Mouse (Mus musculus): ENCODE results near the gene Dab1. TPM values are rescaled to one million over a fixed set of nuclear protein-coding genes. Genes with fewer than 3 reads are reported as not detected.

The Dab1 gene
- polyA plus RNA-seq, 1 experiment = not detected

DNA sequence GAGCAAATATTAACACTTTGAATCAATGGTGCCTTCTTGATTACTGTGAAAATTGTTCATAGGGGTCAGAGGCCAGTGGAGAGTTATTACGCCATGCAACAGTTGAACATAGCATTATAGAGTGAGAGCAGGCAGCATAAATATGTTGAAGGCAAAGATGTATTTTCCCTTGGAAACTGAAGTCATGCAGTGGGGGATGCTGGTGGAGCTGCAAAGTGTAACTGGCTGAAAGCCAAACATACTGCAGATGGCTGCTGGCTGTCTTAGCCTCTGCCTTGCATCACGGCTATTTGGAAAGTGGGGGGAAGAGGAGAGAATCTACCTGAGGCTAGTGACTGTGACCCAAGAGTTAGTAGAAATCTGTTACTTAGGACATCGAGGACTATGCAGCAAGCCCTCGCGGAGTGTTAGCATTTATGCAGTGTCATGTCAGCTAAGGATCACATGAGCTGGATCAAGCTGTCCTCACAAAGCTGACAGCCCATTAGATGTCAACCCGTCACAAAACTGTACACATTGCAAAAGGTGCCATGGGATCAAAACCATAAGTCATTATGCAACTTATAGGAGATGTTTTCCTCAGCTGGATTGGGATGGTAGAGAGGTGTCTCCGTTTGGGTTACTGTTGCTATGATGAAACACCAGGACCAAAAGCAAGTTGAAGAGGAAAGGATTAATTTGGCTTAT is 164.5 kb downstream of the Dab1 start:
- H3K27ac ChIP-seq (ENCODE audit: insufficient read depth, low read length) = no peak overlapping the region
- TF ChIP-seq POLR2A (IDR thresholded peaks at IDR 0.05; ENCODE audit: low read depth, low read length) = no peak
- no peak for TF ChIP-seq CTCF (IDR thresholded peaks at IDR 0.05; ENCODE audit: borderline replicate concordance, insufficient read depth, low read length)
- no peak overlapping the region for H3K4me3 ChIP-seq (ENCODE audit: insufficient read depth, low read length)
- H3K4me1 ChIP-seq (ENCODE audit: control insufficient read depth, insufficient read depth, low read length) = no peaks in the 10 kb centered on the region

DNA sequence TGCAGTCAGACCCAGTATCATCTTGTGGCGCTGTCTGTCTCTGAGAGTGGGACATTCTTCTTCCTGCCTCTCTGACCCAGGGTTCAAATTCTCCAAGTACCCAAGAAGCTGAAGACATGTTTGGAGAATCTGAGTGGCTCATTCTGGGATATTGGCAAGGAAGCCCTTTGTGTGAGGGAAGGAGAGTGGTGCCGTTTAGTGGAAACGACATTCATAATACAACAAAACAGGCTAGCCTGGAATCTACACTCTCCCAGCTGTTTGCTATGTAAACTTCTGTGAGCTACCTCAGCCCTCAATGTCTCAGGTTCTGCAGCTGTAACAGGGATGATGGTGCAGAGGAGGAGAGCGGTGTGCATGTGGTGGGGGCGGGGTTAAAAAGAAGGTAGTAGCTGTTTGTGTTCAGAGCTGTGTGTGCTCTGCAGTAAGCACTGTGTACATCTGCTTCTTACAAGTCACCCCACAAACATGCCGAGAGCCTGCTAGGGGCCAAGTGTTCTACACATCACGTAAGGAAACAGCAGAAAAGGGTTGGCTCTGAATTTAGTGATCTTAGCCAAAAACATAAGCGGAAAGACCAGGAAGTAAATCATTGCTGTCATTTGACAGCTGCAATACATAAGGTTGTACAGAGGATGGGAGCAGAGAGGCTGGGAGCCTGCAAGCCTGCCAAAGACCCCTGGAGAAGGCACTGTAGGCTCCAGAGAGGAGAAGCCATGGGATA is 174.6 kb downstream of the Dab1 start:
- no peaks in the 10 kb centered on the region for H3K4me1 ChIP-seq (ENCODE audit: control insufficient read depth, insufficient read depth, low read length)
- H3K4me3 ChIP-seq (ENCODE audit: insufficient read depth, low read length) = no peak overlapping the region
- TF ChIP-seq POLR2A (IDR thresholded peaks at IDR 0.05; ENCODE audit: low read depth, low read length) (no peak), CTCF (IDR thresholded peaks at IDR 0.05; ENCODE audit: borderline replicate concordance, insufficient read depth, low read length) (no peak)
- H3K27ac ChIP-seq (ENCODE audit: insufficient read depth, low read length) = no peak overlapping the region

DNA sequence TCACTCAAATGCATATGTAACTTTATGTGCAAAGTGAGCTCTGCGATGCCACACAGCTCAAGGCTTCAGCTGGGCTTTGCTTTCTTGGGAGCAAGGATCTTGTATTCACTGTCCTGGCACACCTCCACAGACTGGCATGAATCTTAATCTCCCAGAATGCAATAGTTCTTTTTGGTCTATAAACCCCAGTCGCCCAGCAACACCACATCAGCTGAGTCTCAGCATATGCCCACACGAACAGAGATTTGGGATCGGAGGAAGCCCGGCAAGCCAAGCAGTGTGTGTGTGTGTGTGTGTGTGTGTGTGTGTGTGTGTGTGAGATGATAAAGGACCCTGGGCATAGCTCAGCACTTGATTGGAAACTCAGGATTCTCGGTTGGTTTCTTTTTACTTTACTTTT is 177.3 kb downstream of the Dab1 start:
- no peak overlapping the region for H3K4me3 ChIP-seq (ENCODE audit: insufficient read depth, low read length)
- no peak overlapping the region for H3K27ac ChIP-seq (ENCODE audit: insufficient read depth, low read length)
- TF ChIP-seq POLR2A (IDR thresholded peaks at IDR 0.05; ENCODE audit: low read depth, low read length) (no peak), CTCF (IDR thresholded peaks at IDR 0.05; ENCODE audit: borderline replicate concordance, insufficient read depth, low read length) (no peak)
- H3K4me1 ChIP-seq (ENCODE audit: control insufficient read depth, insufficient read depth, low read length) = no peaks in the 10 kb centered on the region

DNA sequence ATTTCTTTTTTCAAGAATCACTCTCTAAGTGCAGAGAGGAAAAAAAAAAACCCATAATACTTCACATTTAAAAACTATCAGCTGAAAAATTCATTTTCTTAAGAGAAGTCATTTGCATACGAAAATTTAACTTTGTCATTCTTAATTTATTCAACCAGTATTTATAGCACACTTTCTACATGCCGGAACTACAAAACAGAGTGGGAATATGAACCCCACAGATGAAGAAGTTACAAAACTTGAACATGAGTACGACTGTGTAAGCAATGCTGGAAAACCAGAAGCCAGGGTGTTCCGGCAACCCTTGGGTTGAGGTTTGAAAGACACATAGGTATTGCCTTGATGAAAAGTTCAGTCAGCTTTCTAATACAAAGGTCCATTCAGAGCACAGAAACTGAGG is 183.3 kb downstream of the Dab1 start:
- Histone ChIP-seq H3K27ac (ENCODE audit: insufficient read depth, low read length) (no peak overlapping the region), H3K4me3 (ENCODE audit: insufficient read depth, low read length) (no peak overlapping the region), H3K4me1 (ENCODE audit: control insufficient read depth, insufficient read depth, low read length) (no peaks in the 10 kb centered on the region)
- TF ChIP-seq CTCF (IDR thresholded peaks at IDR 0.05; ENCODE audit: borderline replicate concordance, insufficient read depth, low read length) (no peak), POLR2A (IDR thresholded peaks at IDR 0.05; ENCODE audit: low read depth, low read length) (no peak)

DNA sequence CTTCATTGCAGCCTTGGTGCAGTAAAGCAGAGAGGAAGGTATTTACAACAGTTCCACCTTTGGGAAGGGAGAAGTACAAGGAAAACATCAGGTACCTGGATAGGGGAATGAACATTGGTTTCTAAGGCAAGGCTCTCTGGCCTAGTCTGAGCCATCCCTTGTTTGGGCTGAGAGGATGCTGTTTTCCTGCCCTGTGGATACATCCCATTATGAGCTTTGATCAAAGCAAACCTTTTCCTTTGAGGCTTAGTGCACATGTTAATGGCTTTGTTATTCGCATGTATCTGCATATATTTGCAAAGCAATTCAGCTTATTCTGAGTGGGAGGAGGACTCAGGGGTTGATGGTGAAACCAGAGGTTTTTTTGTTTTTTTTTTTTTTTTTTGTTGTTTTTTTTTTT is 185.3 kb downstream of the Dab1 start:
- H3K4me1 ChIP-seq (ENCODE audit: control insufficient read depth, insufficient read depth, low read length) = no peaks in the 10 kb centered on the region
- TF ChIP-seq POLR2A (IDR thresholded peaks at IDR 0.05; ENCODE audit: low read depth, low read length) (no peak), CTCF (IDR thresholded peaks at IDR 0.05; ENCODE audit: borderline replicate concordance, insufficient read depth, low read length) (no peak)
- no peak overlapping the region for H3K4me3 ChIP-seq (ENCODE audit: insufficient read depth, low read length)
- H3K27ac ChIP-seq (ENCODE audit: insufficient read depth, low read length) = no peak overlapping the region

DNA sequence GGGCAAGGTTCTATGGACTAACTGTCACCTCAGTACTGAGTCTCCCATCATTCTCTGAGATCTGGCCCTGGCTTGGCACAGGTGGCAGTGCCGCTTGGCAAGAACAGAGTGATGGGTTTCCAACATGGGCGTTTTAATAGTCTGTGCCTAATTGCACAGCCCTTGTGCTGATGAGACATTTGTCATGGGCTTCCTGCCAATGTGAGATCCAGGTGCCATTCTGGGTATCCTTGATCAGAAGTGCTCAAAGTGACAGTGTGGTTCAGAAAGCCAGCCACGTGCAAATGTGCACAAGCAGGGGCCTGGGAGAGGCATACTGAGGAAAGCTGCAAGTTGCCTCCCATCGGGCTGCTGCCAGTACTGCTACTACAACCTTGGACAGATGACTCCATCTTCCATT is 203.5 kb downstream of the Dab1 start:
- Histone ChIP-seq H3K27ac (ENCODE audit: insufficient read depth, low read length) (no peak overlapping the region), H3K4me3 (ENCODE audit: insufficient read depth, low read length) (no peak overlapping the region), H3K4me1 (ENCODE audit: control insufficient read depth, insufficient read depth, low read length) (no peaks in the 10 kb centered on the region)
- TF ChIP-seq CTCF (IDR thresholded peaks at IDR 0.05; ENCODE audit: borderline replicate concordance, insufficient read depth, low read length) (no peak), POLR2A (IDR thresholded peaks at IDR 0.05; ENCODE audit: low read depth, low read length) (no peak)

DNA sequence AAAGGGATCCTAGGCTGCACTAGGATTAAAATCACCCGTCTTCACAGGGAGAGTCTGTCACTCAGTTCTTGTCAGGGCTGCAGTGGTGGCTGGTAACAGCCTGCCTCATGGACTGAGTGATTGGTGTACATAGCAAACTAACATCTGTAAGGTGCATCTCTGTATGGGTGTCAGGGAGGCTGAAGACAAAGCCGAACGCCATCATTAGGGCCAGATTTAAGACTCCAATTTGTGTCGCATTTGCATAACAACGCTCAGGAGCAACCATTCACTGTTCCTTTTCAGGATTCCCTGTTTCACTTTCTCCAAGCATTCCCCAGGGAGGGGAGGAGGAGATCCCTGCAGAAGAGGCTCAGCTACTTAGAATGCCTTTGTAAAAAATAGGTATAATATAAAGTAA is 219.2 kb downstream of the Dab1 start:
- no peak for TF ChIP-seq POLR2A (IDR thresholded peaks at IDR 0.05; ENCODE audit: low read depth, low read length)
- no peak for TF ChIP-seq CTCF (IDR thresholded peaks at IDR 0.05; ENCODE audit: borderline replicate concordance, insufficient read depth, low read length)
- Histone ChIP-seq H3K4me1 (ENCODE audit: control insufficient read depth, insufficient read depth, low read length) (no peaks in the 10 kb centered on the region), H3K27ac (ENCODE audit: insufficient read depth, low read length) (no peak overlapping the region), H3K4me3 (ENCODE audit: insufficient read depth, low read length) (no peak overlapping the region)

DNA sequence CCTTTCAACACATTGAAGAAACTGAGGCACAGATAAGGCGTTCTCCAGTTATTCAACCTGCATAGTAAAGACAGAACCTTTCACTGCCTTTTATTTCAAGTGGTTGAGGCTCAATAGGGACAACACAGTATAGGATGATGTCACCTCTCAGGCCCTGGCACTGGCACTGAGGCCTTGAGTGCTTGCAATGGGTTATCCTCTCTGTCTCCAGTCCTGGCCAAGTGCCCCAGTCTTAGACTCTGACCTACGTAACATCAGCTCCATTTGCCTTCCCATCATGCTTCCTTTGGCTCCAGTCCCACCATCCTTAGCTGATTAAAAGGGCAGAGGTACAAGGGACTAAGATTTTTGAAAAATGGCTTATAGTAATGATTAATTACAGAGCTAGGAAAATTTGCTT is 220.4 kb downstream of the Dab1 start:
- H3K27ac ChIP-seq (ENCODE audit: insufficient read depth, low read length) = no peak overlapping the region
- TF ChIP-seq POLR2A (IDR thresholded peaks at IDR 0.05; ENCODE audit: low read depth, low read length) (no peak), CTCF (IDR thresholded peaks at IDR 0.05; ENCODE audit: borderline replicate concordance, insufficient read depth, low read length) (no peak)
- no peaks in the 10 kb centered on the region for H3K4me1 ChIP-seq (ENCODE audit: control insufficient read depth, insufficient read depth, low read length)
- H3K4me3 ChIP-seq (ENCODE audit: insufficient read depth, low read length) = no peak overlapping the region

DNA sequence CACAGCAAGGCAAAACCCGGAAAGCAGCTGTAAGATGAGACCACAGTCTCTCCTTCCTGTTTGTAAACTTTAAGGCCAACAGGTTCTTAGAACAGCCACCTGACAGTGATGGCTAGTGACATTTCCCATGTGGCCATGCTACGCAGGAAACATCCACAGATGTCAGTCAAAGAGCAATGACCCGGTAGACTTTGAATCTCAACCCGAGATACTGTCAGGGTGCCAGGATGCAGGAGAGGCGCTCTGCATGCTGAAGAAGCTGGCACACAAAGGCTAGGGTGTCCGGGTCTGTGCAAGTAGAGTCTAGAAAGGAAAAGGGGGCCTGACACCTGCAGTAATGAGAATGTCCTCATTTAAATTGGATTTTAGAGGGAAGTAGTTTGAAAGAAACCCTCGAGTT is 222.0 kb downstream of the Dab1 start:
- H3K4me3 ChIP-seq (ENCODE audit: insufficient read depth, low read length) = no peak overlapping the region
- TF ChIP-seq POLR2A (IDR thresholded peaks at IDR 0.05; ENCODE audit: low read depth, low read length) = no peak
- no peak for TF ChIP-seq CTCF (IDR thresholded peaks at IDR 0.05; ENCODE audit: borderline replicate concordance, insufficient read depth, low read length)
- H3K4me1 ChIP-seq (ENCODE audit: control insufficient read depth, insufficient read depth, low read length) = no peaks in the 10 kb centered on the region
- no peak overlapping the region for H3K27ac ChIP-seq (ENCODE audit: insufficient read depth, low read length)

DNA sequence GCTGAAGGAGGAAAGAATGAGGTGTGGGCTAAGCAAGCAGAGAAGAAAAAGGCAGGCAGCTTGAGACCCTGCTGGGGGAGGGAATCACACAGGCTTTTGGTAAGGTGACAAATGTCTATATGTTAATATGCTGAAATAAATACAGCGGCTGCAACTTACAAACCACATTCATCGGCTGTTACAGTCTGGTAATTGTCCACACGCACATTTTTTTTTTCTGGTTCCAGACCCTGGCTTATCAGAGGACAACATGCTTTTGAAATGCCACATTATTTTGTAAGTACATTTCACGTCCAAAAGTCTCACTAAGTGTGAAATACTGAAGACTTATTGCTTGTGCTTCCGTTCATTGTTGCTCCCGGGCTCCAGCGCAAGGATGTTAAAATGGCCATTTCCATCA is 225.5 kb downstream of the Dab1 start:
- TF ChIP-seq POLR2A (IDR thresholded peaks at IDR 0.05; ENCODE audit: low read depth, low read length) (no peak), CTCF (IDR thresholded peaks at IDR 0.05; ENCODE audit: borderline replicate concordance, insufficient read depth, low read length) (no peak)
- Histone ChIP-seq H3K4me1 (ENCODE audit: control insufficient read depth, insufficient read depth, low read length) (no peaks in the 10 kb centered on the region), H3K27ac (ENCODE audit: insufficient read depth, low read length) (no peak overlapping the region), H3K4me3 (ENCODE audit: insufficient read depth, low read length) (no peak overlapping the region)

Data from embryonic fibroblast, embryonic 13.5 days (primary cell).